Mouse (Mus musculus) MEL (cell line): ENCODE data around the gene Focad.

Experiments used
- CTCF ChIP-seq, 3 experiments: IDR thresholded peaks in 2 of 3; conservative IDR thresholded peaks in 1 of 3; 2 replicates each; pipeline ENCODE4 v1.5.1; 2011 to 2012; ENCODE audit warnings: low read length in 3 of 3, low read depth in 2 of 3, mild to moderate bottlenecking in 2 of 3, improper control_type of control experiment in 1 of 3, inconsistent platforms in 1 of 3, mixed read lengths in 1 of 3, moderate library complexity in 1 of 3; ENCODE audit not compliant: control insufficient read depth in 1 of 3, insufficient read depth in 1 of 3, poor library complexity in 1 of 3, severe bottlenecking in 1 of 3
- E2F4 ChIP-seq: IDR thresholded peaks from 2 replicates; pipeline ENCODE4 v1.6.1; 2011; ENCODE audit warnings: low read depth, low read length, improper control_type of control experiment, borderline replicate concordance
- ELF1 ChIP-seq: IDR thresholded peaks from 2 replicates; pipeline ENCODE4 v1.6.1; 2014; ENCODE audit warnings: low read depth, mild to moderate bottlenecking, inconsistent platforms, low read length, improper control_type of control experiment, moderate library complexity
- HCFC1 ChIP-seq: IDR thresholded peaks from 2 replicates; pipeline ENCODE4 v1.6.1; 2012; ENCODE audit warnings: low read depth, mild to moderate bottlenecking, inconsistent platforms, low read length, improper control_type of control experiment, moderate library complexity
- MAX ChIP-seq: IDR thresholded peaks from 2 replicates; pipeline ENCODE4 v1.6.1; 2011; ENCODE audit warnings: low read length, improper control_type of control experiment
- MYC ChIP-seq: IDR thresholded peaks from 2 replicates; pipeline ENCODE4 v1.6.1; 2011; ENCODE audit warnings: low read depth, mild to moderate bottlenecking, low read length, improper control_type of control experiment, moderate library complexity
- NELFE ChIP-seq: IDR thresholded peaks from 2 replicates; pipeline ENCODE4 v1.6.1; 2011; ENCODE audit warnings: low read depth, low read length, improper control_type of control experiment
- NRF1 ChIP-seq: IDR thresholded peaks from 2 replicates; pipeline ENCODE4 v1.6.1; 2014; ENCODE audit warnings: low read depth, mild to moderate bottlenecking, inconsistent platforms, low read length, improper control_type of control experiment, moderate library complexity; ENCODE audit not compliant: poor library complexity, insufficient read depth, severe bottlenecking
- POLR2A ChIP-seq, 2 experiments: IDR thresholded peaks; 2 replicates each; pipeline ENCODE4 v1.6.1; 2011 to 2012; ENCODE audit warnings: low read length in 2 of 2, mild to moderate bottlenecking in 2 of 2, control low read depth in 1 of 2, improper control_type of control experiment in 1 of 2, low read depth in 1 of 2, moderate library complexity in 1 of 2; ENCODE audit not compliant: control insufficient read depth in 1 of 2, insufficient read depth in 1 of 2, poor library complexity in 1 of 2
- POLR2AphosphoS2 ChIP-seq: IDR thresholded peaks from 2 replicates; pipeline ENCODE4 v1.6.1; 2011; ENCODE audit warnings: low read length, improper control_type of control experiment
- RAD21 ChIP-seq: IDR thresholded peaks from 2 replicates; pipeline ENCODE4 v1.6.1; 2011; ENCODE audit warnings: mild to moderate bottlenecking, low read depth, low read length, improper control_type of control experiment
- SIN3A ChIP-seq: IDR thresholded peaks from 2 replicates; pipeline ENCODE4 v1.6.1; 2012; ENCODE audit warnings: low read length, improper control_type of control experiment, inconsistent platforms
- ZMIZ1 ChIP-seq: IDR thresholded peaks from 2 replicates; pipeline ENCODE4 v1.6.1; 2012; ENCODE audit warnings: low read depth, mild to moderate bottlenecking, inconsistent platforms, low read length, improper control_type of control experiment, moderate library complexity

GRCm38 (mm10) chr4:88308342-88309116 lies 214.1 kb downstream of the Focad start:
- TF ChIP-seq NRF1 (no peak), CTCF (IDR thresholded peaks at IDR 0.05 in 2 of 3, conservative IDR thresholded peaks at IDR 0.05 in 1 of 3; ENCODE audit: control insufficient read depth in 1 of 3, insufficient read depth in 1 of 3, low read depth in 2 of 3, low read length in 3 of 3, poor library complexity in 1 of 3, severe bottlenecking in 1 of 3) (no peak), MYC (no peak), E2F4 (no peak), ELF1 (no peak), RAD21 (no peak), HCFC1 (no peak), POLR2A (IDR thresholded peaks at IDR 0.05; ENCODE audit: control insufficient read depth in 1 of 2, insufficient read depth in 1 of 2, low read depth in 1 of 2, low read length in 2 of 2, poor library complexity in 1 of 2) (no peak), NELFE (no peak), ZMIZ1 (no peak), POLR2AphosphoS2 (no peak), SIN3A (no peak), MAX (no peak)
